Mouse (Mus musculus): Measurements from ENCODE around the gene Krcc1. TPM values are rescaled to one million over a fixed set of nuclear protein-coding genes. Genes with fewer than 3 reads are reported as not detected.
"Not testable (repeated sequence)": the region's sequence is repeated elsewhere in the genome, so short reads cannot be mapped to it uniquely, and the experiment has no call there.

Krcc1 gene
- total RNA-seq, 2 experiments from 2014 or later, result 23.6 to 27.9 TPM

GRCm38 (mm10) chr6:71322491-71322921 is 51.0 kb downstream of the Krcc1 start, which contains the start of gene Cd8b1:
Gene Cd8b1 (plus strand): TSS chr6:71322788.
- no peak for DNase-seq
- intact Hi-C loops (cut with DNase I; ENCODE audit: low total_unique reads), result no loop called here

- intact Hi-C loops (cut with DNase I; ENCODE audit: low total_unique reads), result no loop called here
Observed at GRCm38 (mm10) chr6:71324816-71325215, 53.3 kb downstream of the Krcc1 start.

GRCm38 (mm10) chr6:71329881-71330280 is 58.4 kb downstream of the Krcc1 start:
- DNase-seq, result no peak
- intact Hi-C loops (cut with DNase I; ENCODE audit: low total_unique reads), result no loop called here

More at GRCm38 (mm10) chr6:71324816-71325215, 53.3 kb downstream of the Krcc1 start:
- no peak for DNase-seq

GRCm38 (mm10) chr6:71330486-71330885 is 59.0 kb downstream of the Krcc1 start:
- intact Hi-C loops (cut with DNase I; ENCODE audit: low total_unique reads), result no loop called here
- no peak for DNase-seq

- intact Hi-C loops (cut with DNase I; ENCODE audit: low total_unique reads); DNase-seq: not testable (repeated sequence)
Observed at GRCm38 (mm10) chr6:71331491-71331890, 60.0 kb downstream of the Krcc1 start.

GRCm38 (mm10) chr6:71332236-71332965 is 60.9 kb downstream of the Krcc1 start:
- intact Hi-C loops (cut with DNase I; ENCODE audit: low total_unique reads), result no loop called here
- DNase-seq, result no peak

GRCm38 (mm10) chr6:71333031-71333430 is 61.6 kb downstream of the Krcc1 start:
- intact Hi-C loops (cut with DNase I; ENCODE audit: low total_unique reads), result no loop called here
- DNase-seq, result no peak

GRCm38 (mm10) chr6:71333578-71334273 is 62.2 kb downstream of the Krcc1 start:
- no peak for DNase-seq
- intact Hi-C loops (cut with DNase I; ENCODE audit: low total_unique reads), result no loop called here

Small RNAs within 50 kb of the gene (microRNA-seq; reads per million reads assigned to microRNA genes)
- gene Mir8112, result 8.0 to 12.1 reads per million in 2 experiments

Other genes starting within 250 kb of the Krcc1 start
- 1 to 10 TPM; 5.9 to 6.2 TPM for gene Thnsl2, start 127.2 kb upstream of the Krcc1 start, total RNA-seq (2021)
- not detected for gene Fabp1, start 71.8 kb upstream of the Krcc1 start, total RNA-seq (2021)
- 100 to 1,000 TPM; 228 to 241 TPM for gene Smyd1, start 50.6 kb downstream of the Krcc1 start, total RNA-seq (2021)
- not detected for gene Cd8b1, start 51.1 kb downstream of the Krcc1 start, total RNA-seq (2021)
- under 1 TPM in 1 of 2 experiments, not detected in 1; 0.10 TPM for gene Cd8a, start 101.8 kb downstream of the Krcc1 start, total RNA-seq (2021)
- 10 to 100 TPM; 58.8 to 64.5 TPM for gene Rmnd5a, start 169.0 kb downstream of the Krcc1 start, total RNA-seq (2021)
- gene Rnf103, start 222.2 kb downstream of the Krcc1 start, total RNA-seq (2021), result 10 to 100 TPM; 18.2 to 19.1 TPM

All from gastrocnemius, postnatal 14 days (tissue).